Mouse (Mus musculus) myocyte (in vitro differentiated cells): Measurements from ENCODE around the gene A730049H05Rik. TPM values are rescaled to one million over a fixed set of nuclear protein-coding genes. Genes with fewer than 3 reads are reported as not detected.

ENCODE experiments used
- H3K27me3 ChIP-seq: one replicate; pipeline ENCODE4 v1.6.1; 2011; ENCODE audit not compliant: control insufficient read depth, insufficient read depth, insufficient read length
- H3K36me3 ChIP-seq: one replicate; pipeline ENCODE4 v1.6.1; 2011; ENCODE audit not compliant: control insufficient read depth, insufficient read depth
- H3K4me2 ChIP-seq: one replicate; pipeline ENCODE4 v1.6.1; 2011; ENCODE audit warnings: low read depth, control low read depth
- H3K4me3 ChIP-seq: one replicate; pipeline ENCODE4 v1.5.1; 2011; ENCODE audit warnings: mild to moderate bottlenecking, control low read depth, moderate library complexity
- H3K79me2 ChIP-seq: one replicate; pipeline ENCODE4 v1.6.1; 2011; ENCODE audit not compliant: control insufficient read depth, insufficient read depth
- H3ac ChIP-seq: one replicate; pipeline ENCODE4 v1.6.1; 2011; ENCODE audit not compliant: control insufficient read depth, insufficient read length
- CEBPB ChIP-seq: IDR thresholded peaks from 2 replicates; pipeline ENCODE4 v1.6.1; 2011; ENCODE audit warnings: mild to moderate bottlenecking, moderate library complexity; ENCODE audit not compliant: poor library complexity, insufficient read depth, severe bottlenecking
- E2F4 ChIP-seq: IDR thresholded peaks from one replicate; pipeline ENCODE4 v1.6.1; 2011; ENCODE audit warnings: mild to moderate bottlenecking, control low read depth, moderate library complexity; ENCODE audit not compliant: insufficient read depth
- MAX ChIP-seq: IDR thresholded peaks from one replicate; pipeline ENCODE4 v1.6.1; 2011; ENCODE audit warnings: low read depth, mild to moderate bottlenecking, control low read depth
- MYOD1 ChIP-seq, 3 experiments: IDR thresholded peaks; one replicate each; pipeline ENCODE4 v1.6.1; 2011; ENCODE audit warnings: control low read depth in 2 of 3, low read depth in 2 of 3, mild to moderate bottlenecking in 2 of 3, moderate library complexity in 1 of 3; ENCODE audit not compliant: insufficient read length in 2 of 3, control insufficient read depth in 1 of 3
- MYOG ChIP-seq, 3 experiments: IDR thresholded peaks; one replicate each; pipeline ENCODE4 v1.6.1; 2011; ENCODE audit warnings: control low read depth in 2 of 3, low read depth in 2 of 3, mild to moderate bottlenecking in 2 of 3; ENCODE audit not compliant: insufficient read length in 2 of 3, control insufficient read depth in 1 of 3, insufficient read depth in 1 of 3
- POLR2A ChIP-seq: IDR thresholded peaks from one replicate; pipeline ENCODE4 v1.6.1; 2011; ENCODE audit warnings: low read depth, mild to moderate bottlenecking, control low read depth, moderate library complexity; ENCODE audit not compliant: insufficient read length
- POLR2AphosphoS2 ChIP-seq: IDR thresholded peaks from one replicate; pipeline ENCODE4 v1.6.1; 2011; ENCODE audit warnings: low read depth, control low read depth; ENCODE audit not compliant: insufficient read length
- REST ChIP-seq: IDR thresholded peaks from one replicate; pipeline ENCODE4 v1.6.1; 2011; ENCODE audit warnings: mild to moderate bottlenecking, control low read depth, moderate library complexity; ENCODE audit not compliant: insufficient read depth, insufficient read length
- SRF ChIP-seq: IDR thresholded peaks from one replicate; pipeline ENCODE4 v1.6.1; 2011; ENCODE audit warnings: low read depth; ENCODE audit not compliant: control insufficient read depth, insufficient read length
- TCF12 ChIP-seq: IDR thresholded peaks from one replicate; pipeline ENCODE4 v1.6.1; 2011; ENCODE audit warnings: mild to moderate bottlenecking, control low read depth; ENCODE audit not compliant: poor library complexity, insufficient read depth, severe bottlenecking
- TCF3 ChIP-seq: IDR thresholded peaks from one replicate; pipeline ENCODE4 v1.6.1; 2011; ENCODE audit warnings: low read depth, control low read depth; ENCODE audit not compliant: insufficient read length
- USF1 ChIP-seq: IDR thresholded peaks from one replicate; pipeline ENCODE4 v1.6.1; 2011; ENCODE audit warnings: low read depth, mild to moderate bottlenecking, control low read depth, moderate library complexity
- polyA plus RNA-seq: library from polyadenylated mRNA; unstranded; fragments of >200 nt; fragmentation: generic; extraction: Trizol; gene quantifications from one replicate; pipeline ENCODE4 v1.2.1, GENCODE M21; 2012; ENCODE audit warnings: missing spikeins

Gene A730049H05Rik
- polyA plus RNA-seq, 1 experiment = 0.12 TPM

DNA sequence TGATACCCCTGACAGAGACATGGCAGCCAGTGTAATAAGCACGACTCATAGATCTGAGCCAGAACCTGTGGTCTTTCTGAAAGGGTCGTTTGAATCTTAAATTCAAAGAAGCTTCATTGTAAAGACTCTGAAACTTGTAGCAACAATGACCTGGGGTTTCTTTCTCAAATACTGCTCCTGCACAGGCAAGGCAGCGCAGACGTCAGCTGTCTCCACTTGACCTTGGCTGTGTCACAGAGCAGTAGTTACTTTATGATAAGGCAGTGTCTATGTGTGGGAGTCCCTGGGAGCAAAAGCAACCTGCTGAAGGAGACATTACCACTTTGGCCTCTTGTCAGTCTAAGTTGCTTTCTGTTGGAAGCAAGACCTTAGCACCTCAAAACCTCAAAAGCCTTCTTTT is 30.3 kb downstream of the A730049H05Rik start:
- no peaks in the 10 kb centered on the region for H3K36me3 ChIP-seq
- H3ac ChIP-seq = no peak overlapping the region
- H3K79me2 ChIP-seq = no peaks in the 10 kb centered on the region
- TF ChIP-seq TCF12 (no peak), POLR2AphosphoS2 (no peak), REST (no peak), MAX (no peak), SRF (no peak), TCF3 (no peak), POLR2A (no peak), CEBPB (no peak)
- H3K4me3 ChIP-seq = no peak overlapping the region
- no peak overlapping the region for H3K4me2 ChIP-seq
- H3K27me3 ChIP-seq = no peaks in the 10 kb centered on the region

DNA sequence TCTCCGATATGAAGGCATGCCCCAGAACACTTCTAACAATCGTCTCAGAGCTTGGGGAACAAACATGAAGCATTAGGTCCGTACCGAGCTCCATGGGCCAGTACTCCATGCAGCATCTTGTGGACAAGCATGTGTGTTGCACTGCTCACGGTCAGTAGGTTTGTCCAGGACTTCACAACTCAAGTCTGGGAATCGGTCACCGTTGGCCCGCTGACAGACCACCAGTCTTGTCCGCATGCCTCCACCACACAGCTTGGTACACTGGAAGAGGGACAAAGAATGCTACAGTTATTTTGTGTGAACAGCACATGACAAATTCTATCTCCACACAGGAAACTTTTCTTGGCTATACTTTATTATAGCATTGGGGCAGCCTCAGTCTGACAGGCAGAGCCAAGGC is 32.9 kb downstream of the A730049H05Rik start:
- Histone ChIP-seq H3K4me2 (no peak overlapping the region), H3ac (no peak overlapping the region), H3K36me3 (no peaks in the 10 kb centered on the region), H3K4me3 (no peak overlapping the region), H3K27me3 (no peaks in the 10 kb centered on the region), H3K79me2 (no peaks in the 10 kb centered on the region)
- TF ChIP-seq CEBPB = no peak
- TF ChIP-seq MYOD1 (IDR thresholded peaks at IDR 0.05; ENCODE audit: control insufficient read depth in 1 of 3, insufficient read length in 2 of 3, low read depth in 2 of 3) = no peak

DNA sequence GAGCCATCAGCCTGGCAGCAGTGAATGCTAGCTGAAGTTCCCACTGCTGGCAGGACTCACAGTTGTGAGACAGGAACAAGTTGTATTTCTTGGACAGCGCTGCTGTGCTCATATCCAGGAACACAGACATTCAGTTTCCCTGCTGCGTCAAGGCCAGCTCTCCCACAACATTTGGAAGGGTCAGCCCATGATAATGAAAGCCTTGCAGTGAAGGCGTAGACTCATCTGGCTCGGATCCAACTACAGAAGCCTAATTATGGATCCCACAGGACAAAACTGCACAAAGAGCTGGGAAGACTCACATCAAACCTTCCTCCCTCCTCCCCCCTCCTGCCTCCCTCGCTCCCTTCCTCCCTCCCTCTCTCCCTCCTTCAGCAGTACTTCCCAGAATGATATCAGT is 34.0 kb downstream of the A730049H05Rik start:
- H3K79me2 ChIP-seq = no peaks in the 10 kb centered on the region
- TF ChIP-seq TCF12 = no peak
- no peak for TF ChIP-seq MYOG (IDR thresholded peaks at IDR 0.05; ENCODE audit: control insufficient read depth in 1 of 3, insufficient read depth in 1 of 3, insufficient read length in 2 of 3, low read depth in 2 of 3)
- TF ChIP-seq REST = no peak
- TF ChIP-seq MYOD1 (IDR thresholded peaks at IDR 0.05; ENCODE audit: control insufficient read depth in 1 of 3, insufficient read length in 2 of 3, low read depth in 2 of 3) = no peak
- no peak for TF ChIP-seq POLR2A
- no peak for TF ChIP-seq USF1
- TF ChIP-seq CEBPB = no peak
- no peak for TF ChIP-seq TCF3
- TF ChIP-seq MAX = no peak
- TF ChIP-seq E2F4 = no peak
- no peak for TF ChIP-seq POLR2AphosphoS2
- TF ChIP-seq SRF = no peak
- H3K36me3 ChIP-seq = no peaks in the 10 kb centered on the region
- H3K4me2 ChIP-seq = no peak overlapping the region
- no peak overlapping the region for H3ac ChIP-seq
- no peaks in the 10 kb centered on the region for H3K27me3 ChIP-seq
- H3K4me3 ChIP-seq = no peak overlapping the region

DNA sequence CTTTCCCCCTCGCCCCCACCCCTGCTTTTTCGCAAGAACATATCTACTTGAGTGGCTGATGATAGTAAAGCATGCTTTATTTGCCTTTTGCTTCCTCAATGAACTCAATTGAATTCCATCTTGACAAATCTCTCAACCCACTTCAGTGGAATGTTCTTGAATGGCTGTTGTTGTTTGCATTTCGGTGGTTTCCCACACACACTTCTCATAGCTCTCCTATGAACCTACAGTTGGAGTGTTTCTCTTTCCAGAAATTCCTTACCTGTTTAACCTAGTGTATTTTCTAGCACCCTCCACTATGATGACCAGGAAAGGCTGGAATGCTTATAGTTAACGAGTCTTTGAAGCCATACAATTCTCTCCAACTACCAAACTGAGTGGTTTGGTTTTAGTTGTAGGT is 38.6 kb downstream of the A730049H05Rik start:
- TF ChIP-seq POLR2A (no peak), CEBPB (no peak), MAX (no peak), E2F4 (no peak), MYOG (IDR thresholded peaks at IDR 0.05; ENCODE audit: control insufficient read depth in 1 of 3, insufficient read depth in 1 of 3, insufficient read length in 2 of 3, low read depth in 2 of 3) (no peak), TCF12 (no peak), MYOD1 (IDR thresholded peaks at IDR 0.05; ENCODE audit: control insufficient read depth in 1 of 3, insufficient read length in 2 of 3, low read depth in 2 of 3) (no peak), POLR2AphosphoS2 (no peak), SRF (no peak), USF1 (no peak), TCF3 (no peak), REST (no peak)
- Histone ChIP-seq H3ac (no peak overlapping the region), H3K27me3 (no peaks in the 10 kb centered on the region), H3K79me2 (no peaks in the 10 kb centered on the region), H3K4me2 (no peak overlapping the region), H3K4me3 (no peak overlapping the region), H3K36me3 (no peaks in the 10 kb centered on the region)

DNA sequence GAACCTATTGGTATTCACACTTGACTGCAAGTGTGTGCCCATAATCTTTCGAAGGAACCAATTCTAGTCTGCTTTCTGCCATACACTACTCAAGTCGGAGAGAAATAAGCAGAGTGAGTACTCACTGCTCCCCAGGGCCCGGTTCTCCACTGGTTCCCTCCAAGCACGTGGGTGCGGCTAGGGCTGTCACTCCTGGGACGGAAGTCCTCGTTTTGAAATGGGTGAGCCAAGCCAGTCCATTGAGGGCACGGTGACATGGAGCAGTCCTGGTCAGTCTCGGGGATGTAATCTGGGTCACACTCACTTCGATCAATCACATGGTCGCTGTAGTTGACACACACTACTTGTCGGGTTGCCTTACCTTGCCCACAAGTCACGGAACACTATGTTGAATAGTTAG is 41.5 kb downstream of the A730049H05Rik start:
- TF ChIP-seq POLR2AphosphoS2 (no peak), REST (no peak), E2F4 (no peak), TCF3 (no peak), CEBPB (no peak), MAX (no peak), USF1 (no peak), POLR2A (no peak), SRF (no peak), MYOG (IDR thresholded peaks at IDR 0.05; ENCODE audit: control insufficient read depth in 1 of 3, insufficient read depth in 1 of 3, insufficient read length in 2 of 3, low read depth in 2 of 3) (no peak), MYOD1 (IDR thresholded peaks at IDR 0.05; ENCODE audit: control insufficient read depth in 1 of 3, insufficient read length in 2 of 3, low read depth in 2 of 3) (no peak)
- H3K4me2 ChIP-seq = no peak overlapping the region
- H3K79me2 ChIP-seq = no peaks in the 10 kb centered on the region
- H3ac ChIP-seq = no peak overlapping the region
- no peaks in the 10 kb centered on the region for H3K36me3 ChIP-seq
- no peak overlapping the region for H3K4me3 ChIP-seq
- H3K27me3 ChIP-seq = no peaks in the 10 kb centered on the region
